ENCODE assay signal across 14 mouse cellular contexts in the genomic region with DNA sequence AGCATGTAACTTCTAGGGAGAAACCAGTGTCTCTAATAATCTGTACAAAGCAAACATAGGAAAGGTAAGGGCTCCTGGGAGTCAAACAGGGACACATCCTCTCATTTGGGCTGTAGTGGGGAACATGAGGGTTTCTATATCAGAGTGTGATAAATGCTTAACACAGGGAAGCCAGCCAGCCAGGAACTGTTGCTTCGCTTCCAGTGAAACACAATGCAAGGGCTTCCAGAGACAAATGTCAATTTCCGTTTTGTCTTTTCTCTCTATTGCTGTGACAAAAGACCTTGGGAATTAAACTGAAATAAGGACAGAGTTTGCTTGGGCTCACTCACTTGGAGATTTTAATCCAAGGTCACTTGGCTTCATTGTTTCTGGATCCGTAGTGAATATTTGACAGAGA.
"Had no signal": no experiment of that assay in that cellular context is flagged by ENCODE, and none has a peak within 500 bp of the region (broad histone marks: within the 10 kb centered on the region; RNA-seq: fewer than 3 reads in every experiment).

No protein-coding gene starts in this region.

- DNase-seq: lung, adult 18-20 months; lung, embryonic 14.5 days; lung, postnatal 10 days; lung, postnatal 4 days; retina, postnatal 1 day; right cerebral cortex, adult 18-20 months; right cerebral cortex, postnatal 25 days; right cerebral cortex, postnatal 4 days; spleen, adult 18-20 months; thymus, adult 18-20 months; thymus, postnatal 14 days; thymus, postnatal 36 days had no signal

- ATAC-seq: midbrain, embryonic 13.5 days; midbrain, embryonic 15.5 days had no signal
